Mouse (Mus musculus) midbrain, embryonic 14.5 days (tissue): ENCODE results near the gene Slc10a1. TPM values are rescaled to one million over a fixed set of nuclear protein-coding genes. Genes with fewer than 3 reads are reported as not detected.

Experiments used
- ATAC-seq: fragments of 200-750 bp; cut with Nextera tagmentation; 2 replicates; pipeline ENCODE4 v1.8.0; 2017; ENCODE audit warnings: moderate number of reproducible peaks, moderate library complexity; ENCODE audit not compliant: low FRiP score, low TSS enrichment
- DNase-seq: peaks from one replicate; pipeline ENCODE4 v3.0.0-alpha.2; 2015
- H3K27ac ChIP-seq: fragments of 300-500 bp; sonication (generic); replicated peaks from 2 replicates; pipeline ENCODE4 v1.5.1; 2014; ENCODE audit warnings: mild to moderate bottlenecking, low read depth, low read length, moderate library complexity
- H3K27me3 ChIP-seq: fragments of 300-500 bp; sonication (generic); 2 replicates; pipeline ENCODE4 v1.6.1; 2014; ENCODE audit warnings: low read length, control low read depth, mixed read lengths; ENCODE audit not compliant: control insufficient read depth, insufficient read depth
- H3K36me3 ChIP-seq: fragments of 300-500 bp; sonication (generic); 2 replicates; pipeline ENCODE4 v1.6.1; 2014; ENCODE audit warnings: low read length, control low read depth; ENCODE audit not compliant: control insufficient read depth, insufficient read depth
- H3K4me1 ChIP-seq: fragments of 300-500 bp; sonication (generic); 2 replicates; pipeline ENCODE4 v1.6.1; 2014; ENCODE audit warnings: mild to moderate bottlenecking, antibody characterized with exemption, low read length, control low read depth; ENCODE audit not compliant: control insufficient read depth, insufficient read depth
- H3K4me2 ChIP-seq: fragments of 300-500 bp; sonication (generic); 2 replicates; pipeline ENCODE4 v1.6.1; 2014; ENCODE audit warnings: mild to moderate bottlenecking, low read length, moderate library complexity
- H3K4me3 ChIP-seq: fragments of 300-500 bp; sonication (generic); replicated peaks from 2 replicates; pipeline ENCODE4 v1.5.1; 2014; ENCODE audit warnings: low read depth, low read length
- H3K9ac ChIP-seq: fragments of 300-500 bp; sonication (generic); replicated peaks from 2 replicates; pipeline ENCODE4 v1.6.1; 2014; ENCODE audit warnings: mild to moderate bottlenecking, low read length, moderate library complexity
- H3K9me3 ChIP-seq: fragments of 300-500 bp; sonication (generic); 2 replicates; pipeline ENCODE4 v1.6.1; 2016; ENCODE audit warnings: low read length, control low read depth, mixed read lengths; ENCODE audit not compliant: control insufficient read depth
- WGBS: fragments of 180-500 bp; shearing (Covaris S2); extraction: QIAGEN DNeasy Blood & Tissue Kit; methylation state at CpG from one replicate; pipeline ENCODE4 v1.1.7; 2014; 5-methylcytosine and 5-hydroxymethylcytosine counted together
- polyA plus RNA-seq: library from polyadenylated mRNA; unstranded; fragments of >200 nt; fragmentation: Nextera tagmentation; extraction: Ambion mirVana; gene quantifications from 2 replicates; pipeline ENCODE4 v1.2.1, GENCODE M21; 2014

Gene Slc10a1
- polyA plus RNA-seq, 1 experiment from 2014 or later, result 0.50 TPM

GRCm38 (mm10) chr12:80909631-80910030, 58.9 kb downstream of the Slc10a1 start:
- Histone ChIP-seq H3K27ac (no peak overlapping the region), H3K4me3 (no peak overlapping the region), H3K9me3 (no peaks in the 10 kb centered on the region), H3K36me3 (no peaks in the 10 kb centered on the region), H3K27me3 (no peaks in the 10 kb centered on the region), H3K4me1 (no peaks in the 10 kb centered on the region), H3K9ac (no peak overlapping the region), H3K4me2 (no peak overlapping the region)
- 88% methylated on average over 8 of the region's 8 CpGs for WGBS
- ATAC-seq, result no peak
- DNase-seq, result no peak

Other genes with a start within 250 kb of the Slc10a1 start
- 8.5 and 8.8 TPM in 2 replicates for gene Ccdc177, start 208.0 kb downstream of the Slc10a1 start, polyA plus RNA-seq
- 8.8 and 14.3 TPM in 2 replicates for gene Susd6, start 178.2 kb downstream of the Slc10a1 start, polyA plus RNA-seq
- gene Srsf5, start 23.2 kb downstream of the Slc10a1 start, polyA plus RNA-seq, result 283 and 294 TPM in 2 replicates
- 21.6 and 33.5 TPM in 2 replicates for gene Smoc1, start 58.1 kb upstream of the Slc10a1 start, polyA plus RNA-seq